Mouse (Mus musculus) heart, postnatal 10 days (tissue): Measurements from ENCODE around the gene Sesn2. TPM values are rescaled to one million over a fixed set of nuclear protein-coding genes. Genes with fewer than 3 reads are reported as not detected.
A peak's percentile ranks its signal among the peaks of the same experiment; 100 is the strongest.

Experiments
- DNase-seq, 2 experiments: peaks; one replicate each; pipeline ENCODE4 v3.0.0; 2021
- intact Hi-C: fragments of 180-260 bp; cut with DNase I; formaldehyde crosslinking; loops from one replicate; pipeline ENCODE4 v1.15.1; 2025
- total RNA-seq, 2 experiments: library from RNA; stranded (reverse); gene quantifications; 2 replicates each; pipeline ENCODE4 v1.2.3; 2021

The Sesn2 gene
- total RNA-seq, 2 experiments from 2014 or later = 4.5 to 5.5 TPM

GRCm38 (mm10) chr4:132515369-132516155 is 5.3 kb upstream of the Sesn2 start:
- DNase-seq = peak; percentile 96
- intact Hi-C loops = loop anchor here (2.0 to 10.0 kb wide), 2 partner anchors 51 to 311 kb away; no protein-coding TSS in a partner anchor

GRCm38 (mm10) chr4:132514555-132515135 is 4.3 kb upstream of the Sesn2 start:
- intact Hi-C loops = loop anchor here (2.0 to 10.0 kb wide), 6 partner anchors 50 to 310 kb away; partner anchors contain the start of genes Rcc1 and Taf12
- peak; percentile 89 to 93 for DNase-seq

- DNase-seq = no peak
- intact Hi-C loops = loop anchor here (2.0 to 10.0 kb wide), 6 partner anchors 49 to 309 kb away; partner anchors contain the start of genes Rcc1 and Taf12
Observed at GRCm38 (mm10) chr4:132513395-132514273, 3.3 kb upstream of the Sesn2 start.

GRCm38 (mm10) chr4:132512080-132512479 is 1.8 kb upstream of the Sesn2 start:
- intact Hi-C loops = loop anchor here (5.0 to 10.0 kb wide), 5 partner anchors 100 to 307 kb away; partner anchors contain the start of genes Rcc1 and Taf12
- no peak for DNase-seq

GRCm38 (mm10) chr4:132509621-132510296 is 542 bp downstream of the Sesn2 start:
- intact Hi-C loops = loop anchor here (5.0 to 10.0 kb wide), 5 partner anchors 97 to 305 kb away; partner anchors contain the start of genes Rcc1 and Taf12

GRCm38 (mm10) chr4:132507210-132507609 is 3.1 kb downstream of the Sesn2 start:
- no peak for DNase-seq
- intact Hi-C loops = no loop called here

More at GRCm38 (mm10) chr4:132509621-132510296, 542 bp downstream of the Sesn2 start:
- peak; percentile 83 to 84 for DNase-seq

- intact Hi-C loops = no loop called here
- no peak for DNase-seq
Observed at GRCm38 (mm10) chr4:132506250-132506649, 4.1 kb downstream of the Sesn2 start.

- intact Hi-C loops = no loop called here
- DNase-seq = no peak
Observed at GRCm38 (mm10) chr4:132505800-132506199, 4.5 kb downstream of the Sesn2 start.

GRCm38 (mm10) chr4:132505034-132505738 is 5.1 kb downstream of the Sesn2 start:
- intact Hi-C loops = no loop called here
- no peak for DNase-seq

GRCm38 (mm10) chr4:132503344-132503743 is 7.0 kb downstream of the Sesn2 start:
- intact Hi-C loops = no loop called here
- no peak for DNase-seq

- intact Hi-C loops = no loop called here
- no peak for DNase-seq
Observed at GRCm38 (mm10) chr4:132501639-132502038, 8.7 kb downstream of the Sesn2 start.

- intact Hi-C loops = no loop called here
- peak in 1 of 2 experiments; percentile 19 for DNase-seq
Observed at GRCm38 (mm10) chr4:132494271-132494918, 15.9 kb downstream of the Sesn2 start.

GRCm38 (mm10) chr4:132492178-132493060 is 17.9 kb downstream of the Sesn2 start:
- DNase-seq = peak; percentile 57 to 64
- intact Hi-C loops = loop anchor here (1.0 kb wide), 1 partner anchor 35 kb away; no protein-coding TSS in a partner anchor

- intact Hi-C loops = no loop called here
- no peak for DNase-seq
Observed at GRCm38 (mm10) chr4:132491748-132492147, 18.6 kb downstream of the Sesn2 start.

- no peak for DNase-seq
- intact Hi-C loops = no loop called here
Observed at GRCm38 (mm10) chr4:132491057-132491456, 19.2 kb downstream of the Sesn2 start.

- DNase-seq = no peak
- intact Hi-C loops = no loop called here
Observed at GRCm38 (mm10) chr4:132490273-132491010, 19.9 kb downstream of the Sesn2 start.

- DNase-seq = no peak
- intact Hi-C loops = no loop called here
Observed at GRCm38 (mm10) chr4:132488976-132489375, 21.3 kb downstream of the Sesn2 start.
